Mouse (Mus musculus): ENCODE results near the gene Faf2.
A peak's percentile ranks its signal among the peaks of the same experiment; 100 is the strongest.

The Faf2 gene

DNA sequence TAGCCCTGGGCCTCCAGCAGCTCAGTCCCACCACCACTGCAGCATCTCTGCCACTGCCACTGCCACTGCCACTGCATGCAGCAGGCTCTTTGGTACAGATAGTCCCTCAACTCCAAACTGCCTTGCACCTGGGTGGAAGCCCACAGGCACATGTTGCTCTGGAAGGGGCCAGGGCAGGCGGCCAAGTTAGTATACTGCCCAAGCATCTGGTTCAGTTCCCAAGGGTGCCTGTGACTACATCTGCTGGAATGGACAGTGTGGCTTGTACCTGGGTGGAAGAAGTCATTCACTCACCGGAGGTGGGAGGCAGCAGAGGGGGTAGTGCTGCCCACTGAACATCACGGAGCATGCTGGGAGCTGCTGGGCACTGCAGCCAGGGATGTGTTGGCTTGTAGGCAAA, 61.7 kb downstream of the Faf2 start:
- peak; percentile 7 for DNase-seq

DNA sequence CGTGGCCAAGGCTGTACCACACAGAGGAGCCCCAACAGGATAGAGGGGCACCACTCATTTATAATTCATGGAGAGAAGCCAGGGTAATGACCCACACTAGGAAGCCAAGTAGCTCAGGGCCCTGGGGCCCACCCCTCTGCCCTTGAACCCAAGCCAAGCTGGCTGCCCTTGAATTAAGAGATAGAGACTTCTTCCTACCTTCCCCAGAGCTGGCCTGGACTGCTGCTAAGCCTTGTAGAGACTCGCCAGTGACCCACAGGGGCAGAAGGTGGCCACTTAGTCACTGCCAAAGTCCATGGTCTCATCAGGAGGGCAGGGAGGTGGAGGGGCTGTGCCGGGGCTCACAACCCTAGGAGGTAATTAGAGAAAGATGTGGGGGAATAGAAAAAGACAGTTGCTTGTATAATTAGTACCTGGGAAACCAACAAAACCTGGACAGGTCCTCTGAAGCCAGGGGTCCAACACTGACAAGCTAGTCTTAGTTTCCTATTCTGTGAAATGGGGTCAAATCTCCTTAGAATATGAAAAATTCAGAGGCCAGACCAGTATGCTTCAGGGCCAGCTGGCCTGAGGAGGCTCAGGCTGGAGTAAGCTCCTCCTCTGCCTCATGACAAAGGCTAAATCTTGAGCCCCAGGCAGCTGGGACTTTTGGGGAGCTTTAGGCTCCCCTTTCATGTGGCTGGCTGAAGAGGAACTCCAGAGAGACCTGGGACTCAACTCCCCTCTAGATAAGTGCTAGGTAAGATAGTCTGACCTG, 62.7 kb downstream of the Faf2 start:
- DNase-seq, result peak; percentile 37

DNA sequence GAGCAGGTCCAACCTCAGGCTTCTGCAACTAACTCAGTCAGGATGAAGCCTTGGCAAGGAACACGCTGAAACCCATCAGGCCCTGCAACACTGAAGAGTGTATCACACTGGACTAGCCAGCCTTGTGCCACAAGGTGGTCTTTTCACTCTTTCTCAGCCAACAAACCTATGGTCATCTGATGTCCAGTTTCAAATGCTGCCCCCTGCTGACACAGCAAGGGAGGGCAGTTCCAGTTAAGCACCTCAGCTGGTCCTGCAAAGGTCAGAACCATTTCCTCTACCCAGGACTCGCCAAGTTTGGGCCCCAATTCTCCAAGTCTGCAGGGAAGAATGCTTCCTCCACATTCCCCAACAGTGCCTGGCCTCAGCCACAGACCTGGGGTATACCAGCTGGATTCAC, 63.6 kb downstream of the Faf2 start:
- DNase-seq, result peak; percentile 72

DNA sequence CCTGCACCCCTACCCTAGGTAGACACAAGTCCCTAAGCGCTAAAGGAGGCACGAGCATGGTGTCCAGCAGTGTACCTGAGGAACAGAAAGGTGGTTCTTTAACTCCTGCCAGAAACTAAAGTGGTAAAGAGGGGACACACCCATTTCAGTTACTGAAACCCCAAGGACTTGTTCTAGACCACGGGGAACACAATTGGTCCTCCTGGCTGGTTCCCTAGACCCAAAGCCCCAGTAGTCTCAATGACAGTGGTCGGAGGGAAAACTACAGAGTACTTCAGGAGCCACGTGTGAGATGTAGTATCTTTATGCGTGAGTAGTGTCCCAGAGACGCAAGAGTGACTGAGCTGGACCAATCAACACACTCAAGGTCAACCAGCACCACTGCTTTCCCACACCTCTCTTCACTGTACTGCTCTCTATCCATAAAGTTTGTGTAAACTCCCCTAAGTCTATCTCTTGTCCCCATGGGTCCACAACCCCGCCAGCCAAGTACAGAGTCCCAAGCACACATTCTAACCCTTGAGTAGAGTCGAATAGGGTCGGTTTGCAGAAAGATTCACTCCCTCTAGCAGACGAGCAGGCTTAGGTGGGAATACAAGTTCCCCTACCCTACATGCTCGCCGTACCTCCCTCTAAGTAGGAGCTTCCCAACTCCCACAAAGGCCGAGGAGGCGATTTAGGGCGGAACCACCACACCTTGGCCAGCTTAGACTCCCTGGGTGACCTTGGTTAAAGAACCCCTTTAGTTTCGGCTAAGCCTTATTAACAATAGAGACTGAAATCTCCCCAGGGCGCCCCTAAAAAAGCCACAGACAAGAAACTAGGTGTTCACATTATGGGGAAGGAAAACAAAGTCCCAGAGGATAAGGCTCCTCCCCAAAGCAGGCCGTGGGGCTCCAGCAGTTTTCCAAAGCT, 64.8 kb downstream of the Faf2 start:
- no peak for DNase-seq

DNA sequence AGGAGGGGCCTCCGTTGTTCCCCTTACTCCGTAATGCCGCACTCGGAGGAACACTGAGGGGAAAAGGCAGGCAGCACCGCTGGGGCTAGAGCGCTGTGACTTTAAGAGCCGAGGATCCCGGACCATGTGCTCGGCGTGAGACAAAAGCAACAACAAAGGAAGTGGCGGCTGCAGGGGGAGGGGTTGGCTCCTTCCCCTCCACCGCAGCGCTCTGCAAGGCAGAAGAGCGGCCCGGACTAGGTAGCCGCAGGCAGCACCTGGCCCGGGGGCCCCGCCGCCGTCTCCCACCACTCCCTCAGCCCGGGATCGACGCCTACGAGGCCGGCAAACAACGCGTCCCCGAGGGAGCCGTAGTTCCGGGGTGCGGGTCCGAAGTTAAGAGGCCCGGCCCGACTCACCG, 65.5 kb downstream of the Faf2 start:
- DNase-seq, result peak; percentile 83

DNA sequence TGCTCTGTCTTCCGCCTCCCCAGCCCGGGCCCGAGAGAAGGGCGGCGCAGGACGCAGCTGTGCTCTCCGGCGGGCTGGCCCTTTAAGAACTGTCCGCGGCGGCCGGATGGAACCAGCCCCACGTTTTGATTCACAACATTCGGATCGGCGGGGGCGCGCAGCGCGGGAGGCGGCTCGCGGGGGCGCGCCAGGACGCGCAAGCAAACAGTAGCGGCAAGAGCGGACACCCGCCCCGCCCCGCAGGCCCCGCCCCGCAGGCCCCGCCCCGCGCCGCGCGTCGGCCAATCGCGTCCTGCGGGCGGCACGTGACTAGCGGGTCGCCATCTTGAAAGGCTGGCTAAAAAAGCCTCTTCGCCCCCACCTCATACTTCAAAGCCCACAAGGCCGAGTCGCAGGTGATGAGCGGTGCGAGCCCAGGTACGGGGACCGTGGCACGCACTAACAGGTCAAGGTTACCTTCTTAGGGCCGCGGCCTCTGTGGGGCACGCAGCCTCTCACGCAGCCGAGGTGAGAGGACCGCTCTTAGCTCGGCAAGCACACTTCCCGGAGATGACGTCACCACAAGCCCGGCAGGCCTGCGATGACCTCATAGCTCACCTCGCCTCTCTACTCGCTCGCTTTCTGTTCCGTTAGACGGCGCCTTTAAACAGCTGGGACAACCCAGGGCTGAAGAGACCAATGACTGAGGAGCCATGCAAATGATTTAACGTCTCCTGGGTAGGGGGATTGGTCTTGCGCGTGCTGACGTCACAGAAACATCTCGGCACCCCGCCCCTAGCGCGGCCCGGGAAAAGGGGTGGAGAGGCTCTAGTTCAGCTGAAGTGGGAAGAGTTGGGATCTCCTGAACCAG, 66.2 kb downstream of the Faf2 start:
- DNase-seq, result peak; percentile 98

DNA sequence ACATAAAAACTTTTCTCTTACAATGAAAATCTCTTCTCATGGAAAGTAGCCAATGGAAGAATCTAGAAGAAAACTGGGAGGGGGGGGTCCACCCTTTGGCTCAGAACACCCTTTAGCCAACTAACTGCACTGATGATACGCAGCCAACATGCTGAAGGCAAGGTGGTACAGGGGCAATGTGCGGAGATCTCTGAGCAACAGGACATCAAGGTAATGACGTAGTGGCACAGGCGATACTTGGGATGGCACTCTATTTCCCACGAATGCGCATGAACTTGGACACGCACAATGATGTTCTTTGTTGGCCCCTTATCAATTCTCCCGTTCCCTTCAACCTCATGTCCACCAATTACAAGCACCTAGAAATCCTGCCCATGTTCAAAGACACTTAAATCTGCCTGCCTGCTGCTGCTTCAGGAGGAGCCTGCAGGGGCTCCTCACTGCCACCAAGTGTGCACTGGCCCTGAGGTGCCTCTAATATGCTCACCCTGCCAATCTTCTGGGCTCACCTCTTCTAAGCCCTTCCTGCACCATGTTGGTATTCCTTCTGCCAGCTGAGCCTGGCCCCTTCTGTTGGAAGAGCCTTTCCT, 68.7 kb downstream of the Faf2 start:
- no peak for DNase-seq

DNA sequence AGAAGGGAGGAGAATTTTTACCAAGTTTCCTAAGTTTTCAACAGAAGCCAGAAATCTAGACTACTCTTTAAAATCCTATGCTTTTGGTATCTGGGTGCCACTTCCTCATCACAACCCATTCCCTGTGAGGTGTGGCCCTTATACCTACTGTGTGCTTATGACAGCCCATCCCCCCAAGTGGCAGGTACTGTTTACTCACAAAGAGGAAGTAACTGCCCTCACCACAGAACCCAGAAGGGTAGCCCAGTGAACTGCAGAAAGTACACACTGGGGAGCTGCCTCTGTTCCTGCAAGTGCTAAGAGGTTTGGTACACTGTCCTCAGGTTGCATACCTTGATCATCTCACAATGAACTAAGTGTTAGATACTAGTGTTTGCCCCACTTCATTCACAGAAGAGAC, 70.2 kb downstream of the Faf2 start:
- peak; percentile 23 for DNase-seq

DNA sequence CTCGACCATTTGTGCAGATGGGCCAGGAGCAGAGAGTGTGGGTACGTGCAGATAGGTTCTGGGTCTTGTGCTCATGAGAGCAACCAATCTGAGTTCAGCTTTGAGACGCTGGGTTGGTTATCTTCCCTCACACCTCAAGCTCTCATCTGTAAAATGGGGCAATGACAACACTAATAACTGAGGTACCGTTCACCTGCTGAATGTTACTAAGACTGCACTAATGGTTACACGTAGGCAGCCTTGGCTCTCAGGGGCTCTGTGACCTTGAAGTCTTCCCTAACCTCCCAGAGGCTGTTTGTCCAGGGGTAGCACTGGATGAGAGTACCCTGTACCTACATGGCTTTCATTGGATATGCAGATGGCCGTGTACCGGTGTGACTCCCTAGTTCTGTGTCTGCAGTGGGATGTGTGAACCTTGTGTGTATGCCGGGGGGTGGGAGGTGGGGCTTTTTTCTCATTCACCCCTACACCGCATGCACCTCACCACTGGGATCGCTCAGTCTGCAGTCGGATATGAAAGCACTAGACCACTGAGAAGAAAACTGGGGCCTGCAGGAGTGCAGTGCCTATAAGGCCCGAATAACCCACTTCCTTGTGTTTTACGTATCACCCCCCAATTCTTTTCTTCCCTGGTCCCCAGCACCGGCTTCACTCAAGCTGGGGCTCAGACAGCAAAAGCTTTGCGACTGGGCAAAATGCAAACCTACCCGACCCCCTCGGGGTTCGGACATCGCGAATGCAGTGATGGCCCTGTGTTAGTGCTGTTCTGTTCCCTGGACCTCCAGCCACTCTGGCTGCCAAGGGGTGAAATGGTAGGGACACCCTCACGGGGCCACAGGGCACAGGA, 71.3 kb downstream of the Faf2 start:
- peak; percentile 41 for DNase-seq

DNA sequence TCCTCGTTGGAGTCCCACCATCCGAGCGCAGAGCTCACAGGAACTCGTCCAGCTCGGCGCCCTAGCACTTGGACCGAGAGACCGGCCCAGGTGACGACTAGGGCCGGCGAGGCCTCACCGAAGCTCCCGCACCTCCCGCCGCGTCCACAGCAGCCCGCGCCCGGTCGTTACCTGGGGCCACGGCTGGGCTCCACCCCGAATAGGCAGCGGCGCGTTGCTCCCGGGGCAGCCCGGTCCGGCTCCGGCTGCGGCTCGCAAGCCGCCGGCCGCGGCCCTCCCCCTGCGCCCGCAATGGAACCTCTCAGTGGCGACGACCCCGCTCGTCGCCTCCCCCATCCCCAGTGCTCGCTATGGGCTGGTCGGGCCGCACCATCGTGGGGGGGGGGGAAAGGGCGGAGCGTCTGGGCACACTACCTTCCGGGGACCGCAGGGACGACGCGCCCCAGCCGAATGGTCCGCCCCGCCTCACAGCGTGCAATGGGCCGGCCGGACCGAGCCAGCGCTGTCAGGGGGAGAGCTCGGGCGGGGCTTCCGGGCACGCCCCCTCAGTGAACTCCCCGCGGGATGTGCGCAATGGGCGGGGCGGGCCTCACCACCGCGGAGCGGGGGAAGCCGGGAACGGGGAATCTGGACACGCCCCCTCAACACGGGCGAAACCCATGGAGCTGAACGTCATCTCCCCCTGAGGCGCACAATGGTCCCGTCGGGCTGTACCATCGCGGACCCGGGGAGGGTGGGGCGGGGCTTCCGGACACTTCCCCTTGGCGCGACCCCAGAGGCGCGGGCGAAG, 72.2 kb downstream of the Faf2 start, which contains the start of gene Rnf44:
Gene Rnf44, minus strand, starts transcription at position 350 of the 790 bp plus-strand sequence.
- DNase-seq, result peak; percentile 99

DNA sequence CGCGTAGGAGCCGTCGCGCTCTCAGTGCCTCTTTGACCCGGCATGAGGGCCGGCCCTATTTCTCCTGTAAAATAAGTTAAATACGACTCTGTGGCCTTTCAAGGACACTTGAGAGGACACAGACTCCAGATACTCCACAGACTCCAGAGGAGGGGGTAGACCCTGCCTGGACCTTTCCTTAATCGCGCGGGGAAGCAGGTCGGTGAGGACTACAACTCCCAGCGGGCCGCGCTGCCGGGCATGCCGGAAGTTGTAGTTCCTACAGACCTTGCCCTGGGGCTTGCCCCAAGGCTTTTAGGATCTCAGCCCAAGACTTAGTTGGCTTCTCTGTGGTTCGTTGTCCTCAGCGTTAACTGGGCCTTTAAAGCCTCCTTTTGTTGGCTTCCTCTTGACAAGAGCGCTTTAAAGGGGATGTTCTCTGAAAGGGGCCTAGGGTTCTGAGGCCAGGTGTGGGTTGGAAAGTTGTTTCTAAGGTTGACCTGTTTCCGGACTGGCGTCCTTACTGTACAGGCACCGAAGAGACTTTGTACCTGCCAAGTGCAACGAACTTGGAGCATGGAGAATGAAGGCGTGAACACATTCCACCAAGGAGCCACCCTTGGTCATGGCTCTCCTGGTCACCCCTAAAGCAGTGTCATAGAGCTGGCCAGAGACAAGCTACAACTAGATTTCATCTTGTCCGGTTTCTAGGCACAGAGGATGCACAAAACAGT, 72.9 kb downstream of the Faf2 start:
- DNase-seq, result peak; percentile 95

DNA sequence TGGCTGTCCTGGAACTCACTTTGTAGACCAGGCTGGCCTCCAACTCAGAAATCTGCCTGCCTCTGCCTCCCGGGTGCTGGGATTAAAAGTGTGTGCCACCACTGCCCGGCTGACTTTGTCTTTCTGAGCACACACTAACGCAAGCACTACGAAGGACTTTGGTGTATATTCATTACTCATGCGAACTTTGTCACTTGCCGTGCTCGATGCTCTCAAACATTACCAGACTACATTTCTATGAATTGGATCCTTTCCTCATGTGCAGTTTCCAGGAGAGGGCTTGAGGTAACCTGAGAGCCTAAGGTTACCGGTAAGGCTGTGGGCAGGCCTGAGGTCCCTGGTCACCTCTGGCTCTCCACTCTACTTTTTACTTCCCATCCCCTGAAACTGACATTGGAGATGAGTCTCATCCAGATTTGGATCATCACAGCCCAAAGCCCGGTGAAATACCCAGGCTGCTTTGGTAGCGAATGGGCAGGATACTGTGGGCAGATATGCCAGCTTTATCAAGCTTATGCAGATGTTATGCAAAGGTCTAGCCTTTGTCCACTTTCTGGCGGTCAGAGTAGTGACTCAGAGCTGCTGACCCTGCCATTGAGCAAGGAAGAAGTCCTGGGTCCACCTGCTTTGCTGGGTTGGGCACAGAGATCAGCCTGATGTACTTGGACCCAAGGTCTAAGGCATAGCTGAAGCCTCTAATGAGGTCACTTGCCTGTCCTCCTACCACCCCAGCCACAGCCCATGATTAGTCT, 74.1 kb downstream of the Faf2 start:
- peak; percentile 55 for DNase-seq

DNA sequence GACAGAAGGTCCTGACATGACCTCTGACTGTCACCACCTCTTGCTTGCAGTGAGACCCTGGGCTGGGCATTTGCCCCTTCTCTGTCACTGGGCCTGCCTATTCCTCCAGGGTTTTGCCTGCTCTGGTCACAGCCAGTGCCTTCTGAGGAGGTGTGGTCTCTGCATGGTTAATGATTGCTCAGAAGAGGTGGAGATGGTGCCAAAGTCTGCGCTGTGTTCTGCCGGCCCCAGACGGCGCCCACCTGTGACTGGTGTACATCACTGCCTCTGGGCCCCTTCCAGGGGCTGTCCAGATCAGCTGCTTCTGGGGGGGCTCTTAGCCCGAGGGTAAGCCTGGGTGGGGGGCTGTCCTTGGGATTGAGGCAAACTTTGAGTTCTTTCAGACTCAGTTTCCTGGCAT, 79.7 kb downstream of the Faf2 start, which contains the start of gene Cdhr2:
Gene Cdhr2, plus strand, starts transcription at position 219 of the 400 bp plus-strand sequence.
- DNase-seq, result peak; percentile 90

DNA sequence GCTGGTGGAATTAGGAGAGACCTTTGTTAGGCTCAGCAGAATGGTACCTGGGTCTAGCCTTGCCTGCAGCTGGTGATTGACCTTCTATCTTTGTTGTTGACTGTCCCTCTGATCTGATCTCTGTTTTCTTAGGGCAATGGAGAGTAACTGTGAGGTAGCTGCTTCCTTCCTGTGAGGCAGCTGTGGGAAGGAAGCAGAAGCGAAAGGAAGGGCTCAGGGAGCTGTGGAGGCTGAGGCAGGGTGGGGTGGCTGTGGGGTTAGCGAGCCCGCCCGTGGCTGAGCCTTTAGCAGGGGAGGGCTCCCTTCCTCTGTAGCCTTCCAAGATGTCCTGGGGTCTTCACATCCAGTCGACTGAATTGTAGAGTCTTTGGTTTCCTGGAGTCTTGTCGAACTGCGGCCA, 80.9 kb downstream of the Faf2 start:
- no peak for DNase-seq

DNA sequence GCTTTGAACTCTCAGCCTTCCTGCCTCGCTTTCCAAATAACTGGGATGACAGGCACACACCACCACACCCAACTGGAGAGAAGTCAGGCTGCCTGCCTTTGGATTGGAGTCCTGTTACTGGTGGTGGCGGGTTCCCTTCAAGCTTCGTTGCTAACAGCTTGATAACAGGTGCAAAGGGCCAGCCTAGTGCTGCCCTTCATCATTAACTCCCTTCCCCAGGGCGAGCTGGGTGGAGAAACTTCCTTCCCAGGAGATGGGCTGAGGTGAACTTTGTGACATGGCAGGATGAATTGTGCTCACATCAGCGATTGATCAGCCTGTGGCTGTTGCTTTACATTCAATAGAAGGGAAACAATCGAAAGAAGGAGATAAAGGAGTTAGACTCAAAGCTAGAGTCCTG, 83.3 kb downstream of the Faf2 start:
- no peak for DNase-seq

DNA sequence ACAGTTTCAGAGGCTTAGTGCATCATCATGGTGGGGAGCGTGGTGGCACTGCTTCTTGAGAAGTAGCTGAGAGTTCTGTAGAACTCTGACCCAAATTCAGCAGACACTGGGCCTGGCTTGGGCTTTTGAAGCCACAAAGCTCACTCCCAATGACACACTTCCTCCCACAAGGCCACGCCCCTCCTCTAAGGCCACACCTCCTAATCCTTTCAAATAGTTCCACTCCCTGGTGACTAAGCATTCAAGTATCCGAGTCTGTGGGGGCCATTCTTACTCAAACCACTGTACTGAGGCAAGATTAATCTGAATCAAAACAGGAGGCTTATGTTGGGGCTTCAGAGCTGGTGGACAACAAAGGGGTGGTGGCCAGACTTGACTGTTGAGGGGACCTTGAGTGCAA, 89.3 kb downstream of the Faf2 start:
- no peak for DNase-seq
